Mouse (Mus musculus): ENCODE measurements at regions not wholly inside any gene's neighbourhood (a gene's known extent, or its start where the extent isn't known, plus 50 kb on each side); places are given as distances from the start of the nearest gene placed in this dataset.

- DNase-seq (ENCODE audit: extremely low read depth, insufficient read length, low spot score), result no peak
Measured at GRCm38 (mm10) chr9:113601451-113601850, 106.6 kb downstream of the Pdcd6ip start.

GRCm38 (mm10) chr9:113587260-113587659, 120.8 kb downstream of the Pdcd6ip start:
- DNase-seq (ENCODE audit: extremely low read depth, insufficient read length, low spot score), result no peak

- DNase-seq (ENCODE audit: extremely low read depth, insufficient read length, low spot score), result no peak
Measured at GRCm38 (mm10) chr9:113586477-113586876, 121.6 kb downstream of the Pdcd6ip start.

GRCm38 (mm10) chr9:113578221-113578620, 129.8 kb downstream of the Pdcd6ip start:
- no peak for DNase-seq (ENCODE audit: extremely low read depth, insufficient read length, low spot score)

GRCm38 (mm10) chr9:113568849-113569248, 139.2 kb downstream of the Pdcd6ip start:
- no peak for DNase-seq (ENCODE audit: extremely low read depth, insufficient read length, low spot score)

- DNase-seq (ENCODE audit: extremely low read depth, insufficient read length, low spot score), result no peak
Measured at GRCm38 (mm10) chr9:113567705-113568104, 140.4 kb downstream of the Pdcd6ip start.

- DNase-seq (ENCODE audit: extremely low read depth, insufficient read length, low spot score), result no peak
Measured at GRCm38 (mm10) chr9:113566620-113567019, 141.4 kb downstream of the Pdcd6ip start.

GRCm38 (mm10) chr9:113553911-113554310, 154.1 kb downstream of the Pdcd6ip start:
- no peak for DNase-seq (ENCODE audit: extremely low read depth, insufficient read length, low spot score)

- DNase-seq (ENCODE audit: extremely low read depth, insufficient read length, low spot score), result no peak
Measured at GRCm38 (mm10) chr9:113547458-113547857, 160.6 kb downstream of the Pdcd6ip start.

- DNase-seq (ENCODE audit: extremely low read depth, insufficient read length, low spot score), result no peak
Measured at GRCm38 (mm10) chr9:113528586-113528985, 179.5 kb downstream of the Pdcd6ip start.

GRCm38 (mm10) chr9:113524307-113524706, 183.8 kb downstream of the Pdcd6ip start:
- peak; percentile 36 for DNase-seq (ENCODE audit: extremely low read depth, insufficient read length, low spot score)

GRCm38 (mm10) chr9:113523173-113523572, 184.9 kb downstream of the Pdcd6ip start:
- DNase-seq (ENCODE audit: extremely low read depth, insufficient read length, low spot score), result no peak

GRCm38 (mm10) chr9:113519727-113520126, 188.3 kb downstream of the Pdcd6ip start:
- no peak for DNase-seq (ENCODE audit: extremely low read depth, insufficient read length, low spot score)

- DNase-seq (ENCODE audit: extremely low read depth, insufficient read length, low spot score), result no peak
Measured at GRCm38 (mm10) chr9:113518482-113518881, 189.6 kb downstream of the Pdcd6ip start.

GRCm38 (mm10) chr9:113517756-113518155, 190.3 kb downstream of the Pdcd6ip start:
- no peak for DNase-seq (ENCODE audit: extremely low read depth, insufficient read length, low spot score)

- DNase-seq (ENCODE audit: extremely low read depth, insufficient read length, low spot score), result no peak
Measured at GRCm38 (mm10) chr9:113515703-113516020, 192.4 kb downstream of the Pdcd6ip start.

GRCm38 (mm10) chr9:113514846-113515702, 193.0 kb downstream of the Pdcd6ip start:
- DNase-seq (ENCODE audit: extremely low read depth, insufficient read length, low spot score), result no peak

- DNase-seq (ENCODE audit: extremely low read depth, insufficient read length, low spot score), result no peak
Measured at GRCm38 (mm10) chr9:113511302-113511701, 196.8 kb downstream of the Pdcd6ip start.

- DNase-seq (ENCODE audit: extremely low read depth, insufficient read length, low spot score), result no peak
Measured at GRCm38 (mm10) chr9:113509368-113509767, 198.7 kb downstream of the Pdcd6ip start.

GRCm38 (mm10) chr9:113508821-113509220, 199.2 kb downstream of the Pdcd6ip start:
- no peak for DNase-seq (ENCODE audit: extremely low read depth, insufficient read length, low spot score)

GRCm38 (mm10) chr9:113507561-113508460, 200.2 kb downstream of the Pdcd6ip start:
- no peak for DNase-seq (ENCODE audit: extremely low read depth, insufficient read length, low spot score)

GRCm38 (mm10) chr9:113499246-113499645, 208.8 kb downstream of the Pdcd6ip start:
- DNase-seq (ENCODE audit: extremely low read depth, insufficient read length, low spot score), result no peak
